Mouse (Mus musculus) embryonic facial prominence, embryonic 15.5 days (tissue): ENCODE measurements around the gene Akap6. TPM values are rescaled to one million over a fixed set of nuclear protein-coding genes. Genes with fewer than 3 reads are reported as not detected.
A peak's percentile ranks its signal among the peaks of the same experiment; 100 is the strongest.

ENCODE experiments used
- ATAC-seq: fragments of 200-750 bp; cut with Nextera tagmentation; 2 replicates; pipeline ENCODE4 v1.8.0; 2017; ENCODE audit warnings: low read depth, moderate TSS enrichment; ENCODE audit not compliant: insufficient number of reproducible peaks, low FRiP score, low TSS enrichment
- H3K27ac ChIP-seq: fragments of 300-500 bp; sonication (generic); replicated peaks from 2 replicates; pipeline ENCODE4 v1.5.1; 2015; ENCODE audit warnings: mild to moderate bottlenecking, inconsistent platforms
- H3K27me3 ChIP-seq: fragments of 300-500 bp; sonication (generic); 2 replicates; pipeline ENCODE4 v1.6.1; 2015; ENCODE audit warnings: inconsistent platforms
- H3K36me3 ChIP-seq: fragments of 300-500 bp; sonication (generic); 2 replicates; pipeline ENCODE4 v1.6.1; 2015; ENCODE audit warnings: mild to moderate bottlenecking, inconsistent platforms
- H3K4me1 ChIP-seq: fragments of 300-500 bp; sonication (generic); 2 replicates; pipeline ENCODE4 v1.6.1; 2015; ENCODE audit warnings: inconsistent platforms
- H3K4me2 ChIP-seq: fragments of 300-500 bp; sonication (generic); replicated peaks from 2 replicates; pipeline ENCODE4 v1.6.1; 2015; ENCODE audit warnings: mild to moderate bottlenecking, inconsistent platforms
- H3K4me3 ChIP-seq: fragments of 300-500 bp; sonication (generic); replicated peaks from 2 replicates; pipeline ENCODE4 v1.5.1; 2015; ENCODE audit warnings: mild to moderate bottlenecking, inconsistent platforms
- H3K9ac ChIP-seq: fragments of 300-500 bp; sonication (generic); 2 replicates; pipeline ENCODE4 v1.6.1; 2015; ENCODE audit warnings: inconsistent platforms
- H3K9me3 ChIP-seq: fragments of 300-500 bp; sonication (generic); replicated peaks from 2 replicates; pipeline ENCODE4 v1.6.1; 2016; ENCODE audit warnings: inconsistent platforms
- WGBS: fragments of 180-500 bp; shearing (Covaris S2); methylation state at CpG from one replicate; pipeline ENCODE4 v1.1.7; 2015; 5-methylcytosine and 5-hydroxymethylcytosine counted together
- polyA plus RNA-seq: library from polyadenylated mRNA; unstranded; fragments of >200 nt; fragmentation: Nextera tagmentation; extraction: Ambion mirVana; gene quantifications from 2 replicates; pipeline ENCODE4 v1.2.1, GENCODE M21; 2015

Akap6 gene
- polyA plus RNA-seq, 1 experiment from 2014 or later: 2.2 TPM

DNA sequence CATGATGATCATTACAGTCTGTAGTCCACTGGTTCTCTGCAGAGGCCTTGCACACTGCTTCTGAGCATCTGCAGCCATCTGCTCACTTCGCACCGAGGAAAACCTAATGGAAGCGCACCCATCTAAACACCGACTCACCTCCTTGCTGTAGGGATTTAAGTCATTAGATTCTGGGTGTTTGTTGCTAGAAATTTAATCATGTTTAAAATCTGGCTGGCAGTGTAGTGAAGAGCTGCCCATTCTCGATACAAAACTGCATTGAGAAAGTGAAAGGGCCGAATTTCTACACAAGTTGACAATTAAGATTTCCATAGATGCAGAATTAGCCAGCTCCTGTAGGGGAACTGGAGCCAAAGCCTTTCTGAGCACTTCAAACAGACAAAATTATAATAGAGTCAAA, 361.7 kb downstream of the Akap6 start:
- no peak overlapping the region for H3K4me2 ChIP-seq
- H3K36me3 ChIP-seq: no peaks in the 10 kb centered on the region
- no peak for ATAC-seq
- no peaks in the 10 kb centered on the region for H3K27me3 ChIP-seq
- H3K4me3 ChIP-seq: no peak overlapping the region
- no peaks in the 10 kb centered on the region for H3K9me3 ChIP-seq
- H3K4me1 ChIP-seq: peaks cover 24% of the 10 kb centered on the region
- no peak overlapping the region for H3K9ac ChIP-seq
- WGBS: 50% methylated on average over 6 of the region's 6 CpGs
- no peak overlapping the region for H3K27ac ChIP-seq

- Histone ChIP-seq H3K9ac (no peak overlapping the region), H3K4me3 (no peak overlapping the region), H3K27me3 (no peaks in the 10 kb centered on the region), H3K4me2 (peak overlapping the region; percentile 34), H3K27ac (no peak overlapping the region), H3K9me3 (no peaks in the 10 kb centered on the region), H3K36me3 (no peaks in the 10 kb centered on the region), H3K4me1 (peaks cover 24% of the 10 kb centered on the region)
- WGBS: 5% methylated on average over 7 of the region's 7 CpGs
- ATAC-seq: no peak
Observed at GRCm38 (mm10) chr12:53061466-53062124, 362.4 kb downstream of the Akap6 start.

DNA sequence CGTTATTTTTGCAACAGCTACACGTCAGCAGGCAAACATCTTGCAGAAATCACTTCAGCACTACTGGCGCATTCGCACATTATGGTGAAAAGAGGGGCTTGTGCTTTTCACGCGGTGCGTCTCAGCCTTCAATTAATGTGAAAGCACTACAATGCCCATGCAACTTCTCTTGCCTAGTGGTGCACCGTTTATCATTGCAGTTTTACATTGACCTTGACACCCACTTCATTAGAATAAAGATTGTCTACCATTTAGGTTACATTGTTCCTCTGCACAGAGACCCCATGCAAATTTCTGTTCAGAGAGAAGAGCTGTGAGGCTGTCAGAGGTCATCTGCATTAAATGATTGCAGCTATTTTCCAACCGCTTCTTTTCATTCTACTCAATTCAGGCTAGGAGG, 363.8 kb downstream of the Akap6 start:
- H3K4me2 ChIP-seq: no peak overlapping the region
- no peak overlapping the region for H3K4me3 ChIP-seq
- no peak overlapping the region for H3K9ac ChIP-seq
- no peaks in the 10 kb centered on the region for H3K27me3 ChIP-seq
- no peaks in the 10 kb centered on the region for H3K36me3 ChIP-seq
- ATAC-seq: no peak
- peaks cover 21% of the 10 kb centered on the region for H3K4me1 ChIP-seq
- WGBS: 58% methylated on average over 9 of the region's 9 CpGs
- no peak overlapping the region for H3K27ac ChIP-seq
- H3K9me3 ChIP-seq: no peaks in the 10 kb centered on the region

DNA sequence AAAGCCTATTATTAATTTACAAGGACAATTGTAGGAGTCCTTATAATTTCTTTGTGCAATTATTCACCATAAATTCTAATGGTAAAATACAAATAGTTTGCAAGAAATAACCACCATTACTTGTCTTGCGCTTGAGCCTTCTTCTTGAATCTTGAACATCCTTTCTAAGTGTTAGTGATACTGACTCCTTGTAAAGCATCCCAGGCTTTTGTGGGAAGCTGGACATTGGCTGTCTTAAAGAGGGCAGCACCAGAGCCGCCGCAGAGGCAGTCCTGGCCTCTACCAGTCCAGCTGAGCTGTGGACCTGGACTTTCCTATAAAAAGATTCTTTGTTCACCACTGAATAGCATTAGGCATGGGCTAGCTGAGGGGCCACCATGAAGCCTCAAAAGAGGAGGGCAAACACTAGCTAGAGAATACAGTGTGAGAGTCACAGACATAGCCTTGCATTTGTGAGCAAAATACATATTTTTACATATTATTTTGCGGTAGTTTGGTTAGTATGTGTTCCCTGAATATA, 365.1 kb downstream of the Akap6 start:
- no peak for ATAC-seq

GRCm38 (mm10) chr12:53065031-53065785, 366.0 kb downstream of the Akap6 start:
- Histone ChIP-seq H3K4me2 (no peak overlapping the region), H3K27ac (no peak overlapping the region), H3K4me3 (no peak overlapping the region), H3K36me3 (no peaks in the 10 kb centered on the region), H3K4me1 (peaks cover 20% of the 10 kb centered on the region), H3K9me3 (no peaks in the 10 kb centered on the region), H3K27me3 (no peaks in the 10 kb centered on the region), H3K9ac (no peak overlapping the region)
- no peak for ATAC-seq
- WGBS: 62% methylated on average over 11 of the region's 11 CpGs

More for the DNA sequence above, 365.1 kb downstream of the Akap6 start:
- no peaks in the 10 kb centered on the region for H3K9me3 ChIP-seq
- H3K9ac ChIP-seq: no peak overlapping the region
- 76% methylated on average over 4 of the region's 4 CpGs for WGBS
- H3K4me3 ChIP-seq: no peak overlapping the region
- no peaks in the 10 kb centered on the region for H3K36me3 ChIP-seq
- no peaks in the 10 kb centered on the region for H3K27me3 ChIP-seq
- H3K4me2 ChIP-seq: no peak overlapping the region
- H3K27ac ChIP-seq: no peak overlapping the region
- peaks cover 20% of the 10 kb centered on the region for H3K4me1 ChIP-seq

DNA sequence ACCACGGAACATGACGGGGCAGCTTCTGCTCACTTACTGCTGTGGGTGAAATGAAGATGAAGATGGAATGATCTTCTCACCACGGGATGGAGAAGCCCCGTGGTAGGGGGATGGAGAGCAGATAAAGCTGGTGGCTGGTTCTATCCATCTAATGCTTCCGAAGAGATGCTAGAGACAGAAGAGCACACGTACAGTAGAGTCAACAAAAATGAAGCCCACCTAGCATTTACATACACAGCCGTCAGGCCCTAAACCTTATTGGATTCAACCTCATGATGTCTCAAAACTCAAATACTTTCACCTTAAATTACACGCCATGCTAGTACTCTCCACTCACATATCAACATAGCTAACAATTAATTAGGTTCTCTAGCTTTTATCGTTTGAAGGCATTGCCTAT, 367.1 kb downstream of the Akap6 start:
- H3K4me3 ChIP-seq: no peak overlapping the region
- H3K27me3 ChIP-seq: no peaks in the 10 kb centered on the region
- WGBS: 88% methylated on average over 9 of the region's 9 CpGs
- H3K27ac ChIP-seq: no peak overlapping the region
- H3K9me3 ChIP-seq: no peaks in the 10 kb centered on the region
- H3K4me1 ChIP-seq: peaks cover 10% of the 10 kb centered on the region; the same call in 1 of the 2 replicates
- no peak overlapping the region for H3K9ac ChIP-seq
- no peaks in the 10 kb centered on the region for H3K36me3 ChIP-seq
- no peak overlapping the region for H3K4me2 ChIP-seq
- no peak for ATAC-seq

DNA sequence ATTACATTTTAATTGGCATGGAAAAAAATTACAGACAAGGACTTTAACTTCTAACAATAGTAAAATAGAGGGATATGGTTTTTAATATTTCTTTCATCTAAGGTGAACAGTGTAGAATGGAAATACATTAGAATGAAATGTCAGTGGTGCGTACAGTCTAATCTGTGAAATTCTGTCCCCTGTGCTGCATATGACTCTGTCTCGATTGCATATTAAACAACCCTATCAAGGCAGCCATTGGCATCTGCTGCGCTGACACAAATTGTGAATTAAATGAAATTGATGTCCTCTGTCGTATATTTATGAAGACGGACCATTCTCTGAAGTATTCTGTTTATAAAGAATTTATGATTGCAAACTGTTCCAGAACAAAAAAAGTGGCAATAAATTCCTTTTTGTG, 371.7 kb downstream of the Akap6 start:
- Histone ChIP-seq H3K4me3 (no peak overlapping the region), H3K27me3 (no peaks in the 10 kb centered on the region), H3K27ac (no peak overlapping the region), H3K9me3 (no peaks in the 10 kb centered on the region), H3K9ac (no peak overlapping the region), H3K4me1 (no peaks in the 10 kb centered on the region), H3K4me2 (no peak overlapping the region), H3K36me3 (no peaks in the 10 kb centered on the region)
- no peak for ATAC-seq
- WGBS: 81% methylated on average over 5 of the region's 5 CpGs

GRCm38 (mm10) chr12:53076595-53077400, 377.6 kb downstream of the Akap6 start:
- no peaks in the 10 kb centered on the region for H3K27me3 ChIP-seq
- ATAC-seq: no peak
- no peaks in the 10 kb centered on the region for H3K36me3 ChIP-seq
- H3K27ac ChIP-seq: 0 out of 2 replicates have a peak overlapping the region, but pooled peaks have one; percentile 4
- WGBS: 65% methylated on average over 3 of the region's 3 CpGs
- H3K9ac ChIP-seq: no peak overlapping the region
- no peak overlapping the region for H3K4me3 ChIP-seq
- no peaks in the 10 kb centered on the region for H3K4me1 ChIP-seq
- no peak overlapping the region for H3K4me2 ChIP-seq
- H3K9me3 ChIP-seq: no peaks in the 10 kb centered on the region

GRCm38 (mm10) chr12:53085789-53086188, 386.6 kb downstream of the Akap6 start:
- Histone ChIP-seq H3K9me3 (no peaks in the 10 kb centered on the region), H3K36me3 (no peaks in the 10 kb centered on the region), H3K27ac (no peak overlapping the region), H3K9ac (no peak overlapping the region), H3K4me3 (no peak overlapping the region), H3K4me1 (no peaks in the 10 kb centered on the region), H3K27me3 (no peaks in the 10 kb centered on the region), H3K4me2 (no peak overlapping the region)
- 64% methylated on average over 3 of the region's 3 CpGs for WGBS
- no peak for ATAC-seq

DNA sequence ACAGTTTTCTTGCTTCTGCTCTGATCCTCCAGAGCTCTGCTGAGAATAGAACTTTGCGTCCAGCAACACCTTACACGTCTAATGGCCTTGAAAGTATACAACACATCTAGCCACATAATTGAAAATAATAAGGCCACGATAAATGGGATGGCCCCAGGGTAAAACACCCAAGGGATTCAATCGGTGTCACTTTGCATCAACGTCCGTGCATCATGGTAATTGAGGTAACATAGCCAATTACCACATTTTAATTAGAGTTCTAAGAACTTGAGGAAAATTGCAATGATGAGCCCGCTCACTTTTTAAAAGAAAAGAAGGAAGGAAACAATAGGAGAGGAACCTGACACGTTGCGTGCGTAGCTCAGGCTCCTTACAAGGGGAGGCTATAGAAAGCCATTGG, 413.1 kb downstream of the Akap6 start:
- H3K4me2 ChIP-seq: no peak overlapping the region
- H3K27ac ChIP-seq: no peak overlapping the region
- no peak overlapping the region for H3K9ac ChIP-seq
- no peak for ATAC-seq
- no peaks in the 10 kb centered on the region for H3K4me1 ChIP-seq
- 65% methylated on average over 10 of the region's 10 CpGs for WGBS
- no peak overlapping the region for H3K4me3 ChIP-seq
- no peaks in the 10 kb centered on the region for H3K9me3 ChIP-seq
- no peaks in the 10 kb centered on the region for H3K36me3 ChIP-seq
- no peaks in the 10 kb centered on the region for H3K27me3 ChIP-seq

DNA sequence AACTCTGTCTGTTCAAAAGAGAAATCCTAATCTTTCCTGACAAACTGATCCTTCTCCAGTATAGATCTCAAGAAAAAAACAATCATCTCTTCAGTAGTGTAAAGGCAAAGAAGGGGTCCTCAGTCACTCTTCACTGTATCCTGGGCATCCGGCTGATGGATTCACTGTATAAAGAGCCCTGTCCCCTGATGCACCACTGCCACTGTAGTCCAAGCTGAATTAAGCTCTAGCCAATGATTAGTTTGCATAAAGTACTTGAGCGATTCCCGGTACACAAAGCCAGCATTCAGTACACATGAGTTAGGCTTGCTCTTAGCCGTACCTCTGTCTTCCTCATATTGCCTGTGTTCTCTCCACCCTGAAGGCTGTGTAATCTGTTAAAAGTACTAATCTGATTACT, 420.2 kb downstream of the Akap6 start:
- ATAC-seq: no peak
- Histone ChIP-seq H3K4me2 (no peak overlapping the region), H3K9ac (no peak overlapping the region), H3K27me3 (no peaks in the 10 kb centered on the region), H3K9me3 (no peaks in the 10 kb centered on the region), H3K4me3 (no peak overlapping the region), H3K27ac (no peak overlapping the region), H3K36me3 (no peaks in the 10 kb centered on the region), H3K4me1 (peaks cover 4% of the 10 kb centered on the region; the same call in 1 of the 2 replicates)
- 22% methylated on average over 4 of the region's 4 CpGs for WGBS
